49 mouse cellular contexts compared by ENCODE assay signal in genomic region chr16:82789521-82789920, GRCm38 (mm10). TPM values are rescaled to one million over a fixed set of nuclear protein-coding genes. Genes with fewer than 3 reads are reported as not detected.
"Had no signal": no experiment of that assay in that cellular context is flagged by ENCODE, and none has a peak within 500 bp of the region (broad histone marks: within the 10 kb centered on the region; RNA-seq: fewer than 3 reads in every experiment).

No protein-coding gene starts in this region.

- ATAC-seq: hindbrain, embryonic 16.5 days; hindbrain, postnatal 0 days; inflammation-experienced regulatory T-cells, adult 6 months; intestine, embryonic 15.5 days; intestine, postnatal 0 days had no signal

- H3K4me1 ChIP-seq: heart, embryonic 12.5 days; heart, embryonic 13.5 days; heart, embryonic 15.5 days; hindbrain, embryonic 10.5 days; hindbrain, embryonic 12.5 days; hindbrain, embryonic 13.5 days; hindbrain, embryonic 15.5 days; intestine, embryonic 15.5 days; kidney, embryonic 15.5 days had no signal

- H3K4me3 ChIP-seq: heart, embryonic 12.5 days; heart, embryonic 13.5 days; heart, embryonic 15.5 days; hindbrain, embryonic 10.5 days; hindbrain, embryonic 12.5 days; hindbrain, embryonic 13.5 days; hindbrain, embryonic 15.5 days; intestine, embryonic 15.5 days; kidney, embryonic 15.5 days; layer of hippocampus, adult 2 months; left cerebral cortex, adult 2 months had no signal

- DNase-seq: heart, postnatal 10 days; heart, postnatal 14 days; heart, postnatal 36 days; heart, postnatal 4 days; kidney, adult 11 months; kidney, adult 18-20 months; kidney, adult 2 months; kidney, adult 8-10 months; kidney, postnatal 10 days; kidney, postnatal 14 days; kidney, postnatal 25 days; kidney, postnatal 36 days; kidney, postnatal 4 days; layer of hippocampus, adult 9-11 months; layer of hippocampus, postnatal 36 days had no signal

- H3K27ac ChIP-seq: heart, embryonic 13.5 days; heart, embryonic 15.5 days; hindbrain, embryonic 10.5 days; hindbrain, embryonic 12.5 days; hindbrain, embryonic 13.5 days; hindbrain, embryonic 14.5 days; hindbrain, embryonic 15.5 days; hindbrain, postnatal 0 days; intestine, embryonic 15.5 days; kidney, embryonic 15.5 days; kidney, postnatal 0 days; layer of hippocampus, adult 2 months; left cerebral cortex, adult 2 months had no signal

- H3K4me2 ChIP-seq: heart, embryonic 12.5 days; heart, embryonic 13.5 days; heart, embryonic 15.5 days; hindbrain, embryonic 12.5 days; hindbrain, embryonic 13.5 days; hindbrain, embryonic 14.5 days; hindbrain, embryonic 15.5 days; intestine, embryonic 15.5 days; kidney, embryonic 15.5 days had no signal

- H3K27me3 ChIP-seq: heart, embryonic 12.5 days; heart, embryonic 13.5 days; heart, embryonic 15.5 days; hindbrain, embryonic 12.5 days; hindbrain, embryonic 13.5 days; hindbrain, embryonic 15.5 days; intestine, embryonic 15.5 days; kidney, embryonic 15.5 days had no signal

- H3K9me3 ChIP-seq: heart, embryonic 12.5 days; heart, embryonic 13.5 days; heart, embryonic 15.5 days; hindbrain, embryonic 10.5 days; hindbrain, embryonic 12.5 days; hindbrain, embryonic 13.5 days; hindbrain, embryonic 15.5 days; intestine, embryonic 15.5 days; kidney, embryonic 15.5 days had no signal

- H3K36me3 ChIP-seq: heart, embryonic 12.5 days; heart, embryonic 13.5 days; heart, embryonic 15.5 days; hindbrain, embryonic 10.5 days; hindbrain, embryonic 12.5 days; hindbrain, embryonic 13.5 days; hindbrain, embryonic 15.5 days; intestine, embryonic 15.5 days; kidney, embryonic 15.5 days had no signal

- H3K9ac ChIP-seq: heart, embryonic 12.5 days; heart, embryonic 13.5 days; heart, embryonic 15.5 days; hindbrain, embryonic 12.5 days; hindbrain, embryonic 13.5 days; hindbrain, embryonic 14.5 days; hindbrain, embryonic 15.5 days; intestine, embryonic 15.5 days; kidney, embryonic 15.5 days had no signal

RNA-seq across cellular contexts. Expression of gene Gm21833, which starts 38.7 kb away (rescaled TPM):
- total RNA-seq: heart, postnatal 10 days; heart, postnatal 14 days; heart, postnatal 25 days; heart, postnatal 36 days; heart, postnatal 4 days; hindbrain, postnatal 0 days; layer of hippocampus, adult 18-20 months; layer of hippocampus, adult 2 months; layer of hippocampus, adult 8-10 months; layer of hippocampus, postnatal 10 days; layer of hippocampus, postnatal 14 days; layer of hippocampus, postnatal 25 days; layer of hippocampus, postnatal 36 days; left cerebral cortex, adult 18-20 months; left cerebral cortex, adult 2 months; left cerebral cortex, adult 8-10 months had no signal
- polyA plus RNA-seq: heart, embryonic 12.5 days; heart, embryonic 13.5 days; heart, embryonic 14.5 days; heart, embryonic 15.5 days; heart, embryonic 16.5 days; heart, postnatal 0 days; hindbrain, embryonic 10.5 days; hindbrain, embryonic 11.5 days; hindbrain, embryonic 12.5 days; hindbrain, embryonic 13.5 days; hindbrain, embryonic 14.5 days; hindbrain, embryonic 15.5 days; hindbrain, embryonic 16.5 days; hindbrain, postnatal 0 days; inflammation-experienced regulatory T-cells, adult 6 months; intestine, embryonic 14.5 days; intestine, embryonic 15.5 days; intestine, embryonic 16.5 days; intestine, postnatal 0 days; kidney, adult 2 months; kidney, embryonic 14.5 days; kidney, embryonic 15.5 days; kidney, embryonic 16.5 days; kidney, postnatal 0 days; large intestine, adult 2 months had no signal
